Mouse (Mus musculus): ENCODE measurements at regions not wholly inside any gene's neighbourhood (a gene's known extent, or its start where the extent isn't known, plus 50 kb on each side); places are given as distances from the start of the nearest gene placed in this dataset.

- TF ChIP-seq CTCF (IDR thresholded peaks at IDR 0.05) (no peak), EP300 (IDR thresholded peaks at IDR 0.05) (no peak)
Observed at GRCm38 (mm10) chr5:101384316-101384715, 280.5 kb downstream of the Nkx6-1 start.

All from lung, postnatal 0 days (tissue).